Mouse (Mus musculus): ENCODE measurements at regions not wholly inside any gene's neighbourhood (a gene's known extent, or its start where the extent isn't known, plus 50 kb on each side); places are given as distances from the start of the nearest gene placed in this dataset.

- peak; percentile 44 to 48 for DNase-seq (ENCODE audit: low spot score in 2 of 2)
Measured at GRCm38 (mm10) chr15:103102068-103102840, 64.6 kb downstream of the Smug1 start.

GRCm38 (mm10) chr15:103100121-103100520, 66.8 kb downstream of the Smug1 start:
- no peak for DNase-seq (ENCODE audit: low spot score in 2 of 2)

- no peak for DNase-seq (ENCODE audit: low spot score in 2 of 2)
Measured at GRCm38 (mm10) chr15:103094457-103094856, 72.4 kb downstream of the Smug1 start.

DNA sequence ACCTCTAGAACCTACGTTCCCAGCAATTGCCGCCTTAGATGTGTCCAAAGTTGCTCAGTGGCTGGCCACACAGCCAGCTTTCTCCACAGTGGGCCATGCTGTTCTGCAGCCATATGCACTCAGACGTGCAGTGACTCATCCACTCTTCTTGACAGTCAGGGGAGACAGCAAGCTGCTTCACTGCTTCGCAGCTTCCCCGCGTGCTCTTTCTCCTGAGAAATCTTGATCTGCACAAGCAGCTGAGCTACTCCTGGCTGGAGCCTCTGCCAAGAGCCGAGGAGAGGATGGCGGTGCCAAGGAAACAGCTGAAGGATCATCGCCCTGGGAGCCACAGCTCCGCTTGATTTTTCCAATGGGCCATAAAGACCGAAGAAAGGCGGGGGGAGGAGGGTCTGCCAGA, 73.2 kb downstream of the Smug1 start:
- DNase-seq (ENCODE audit: low spot score in 2 of 2), result no peak

DNA sequence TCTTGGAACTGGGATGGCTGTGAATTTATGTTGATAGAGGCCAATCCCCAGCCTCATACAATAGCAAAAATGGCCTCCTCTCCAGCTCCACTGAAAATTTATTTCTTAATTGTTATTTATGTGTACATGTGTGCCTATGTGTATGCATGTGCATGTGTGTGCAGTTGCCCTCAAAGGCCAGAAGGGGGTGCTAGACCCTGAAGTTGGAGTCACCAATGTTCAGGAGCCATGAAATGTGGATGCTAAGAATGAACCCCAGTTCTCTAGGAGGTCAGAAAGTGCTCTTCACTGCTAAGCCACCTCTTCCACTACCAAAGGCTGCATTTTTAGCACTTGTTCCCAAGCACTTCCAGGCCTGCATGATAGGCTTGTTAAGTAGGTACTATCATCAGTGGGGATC, 73.8 kb downstream of the Hoxc4 start:
- no peak for DNase-seq (ENCODE audit: low spot score in 2 of 2)

- no peak for DNase-seq (ENCODE audit: low spot score in 2 of 2)
Measured at GRCm38 (mm10) chr15:103090280-103091164, 71.8 kb downstream of the Hoxc4 start.

- no peak for DNase-seq (ENCODE audit: low spot score in 2 of 2)
Measured at GRCm38 (mm10) chr15:103089852-103090251, 71.1 kb downstream of the Hoxc4 start.

DNA sequence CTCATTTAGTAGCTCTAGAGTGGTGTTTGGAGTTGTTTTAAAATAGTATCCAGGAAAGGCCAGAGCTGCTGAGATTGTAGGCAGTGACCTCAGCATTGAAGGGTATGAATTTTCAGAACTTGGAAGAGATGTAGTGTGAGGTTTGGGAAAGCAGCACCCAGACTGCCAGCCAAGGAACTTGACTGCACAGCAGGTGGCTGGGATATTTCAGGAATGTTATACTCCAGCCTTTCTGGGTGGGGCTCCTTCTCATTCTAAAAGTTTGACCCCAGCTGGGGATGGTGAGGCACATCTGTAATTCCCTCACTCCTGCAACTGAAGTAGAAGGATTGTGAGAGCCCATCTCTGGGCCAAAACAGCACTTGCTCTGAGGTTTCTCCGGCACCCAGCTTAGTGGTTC, 70.7 kb downstream of the Hoxc4 start:
- DNase-seq (ENCODE audit: low spot score in 2 of 2), result no peak

GRCm38 (mm10) chr15:103087204-103087603, 68.5 kb downstream of the Hoxc4 start:
- peak; percentile 17 to 68 for DNase-seq (ENCODE audit: low spot score in 2 of 2)

DNA sequence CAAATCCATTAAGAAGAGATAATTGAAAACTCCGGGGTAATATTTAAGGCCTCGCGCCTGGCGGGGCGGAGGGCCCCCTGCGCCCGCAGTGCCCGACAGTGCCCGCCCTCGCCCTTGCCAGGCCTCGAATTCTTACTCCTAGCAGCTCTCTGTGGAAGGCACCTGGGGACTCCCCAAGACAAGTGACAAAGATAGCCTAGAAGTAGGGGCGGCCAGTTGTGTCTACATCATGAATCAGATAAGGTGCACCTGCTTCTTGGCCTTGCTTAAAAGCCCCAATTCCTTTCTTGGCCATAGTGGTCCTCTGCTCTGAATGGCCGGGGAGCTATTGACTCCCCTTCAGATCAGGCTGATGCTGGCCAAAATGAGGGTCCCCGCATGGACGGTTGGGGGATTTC, 67.9 kb downstream of the Hoxc4 start:
- no peak for DNase-seq (ENCODE audit: low spot score in 2 of 2)

All from adrenal gland, adult 18-20 months (tissue).